Mouse (Mus musculus): ENCODE measurements around the gene Mfsd6l. TPM values are rescaled to one million over a fixed set of nuclear protein-coding genes. Genes with fewer than 3 reads are reported as not detected.

Gene Mfsd6l
- polyA plus RNA-seq, 1 experiment, result not detected

GRCm38 (mm10) chr11:68545172-68545571, 10.8 kb upstream of the Mfsd6l start:
- Histone ChIP-seq H3K27me3 (ENCODE audit: control insufficient read depth) (no peaks in the 10 kb centered on the region), H3K4me3 (replicated peaks) (no peak overlapping the region), H3K36me3 (ENCODE audit: control insufficient read depth) (no peaks in the 10 kb centered on the region), H3K4me1 (ENCODE audit: control insufficient read depth) (no peaks in the 10 kb centered on the region), H3K9me3 (ENCODE audit: control insufficient read depth, low read length) (no peaks in the 10 kb centered on the region)
- TF ChIP-seq TAL1 (IDR thresholded peaks at IDR 0.05; ENCODE audit: low read length) (no peak), GATA1 (IDR thresholded peaks at IDR 0.05; ENCODE audit: low read length) (no peak)

DNA sequence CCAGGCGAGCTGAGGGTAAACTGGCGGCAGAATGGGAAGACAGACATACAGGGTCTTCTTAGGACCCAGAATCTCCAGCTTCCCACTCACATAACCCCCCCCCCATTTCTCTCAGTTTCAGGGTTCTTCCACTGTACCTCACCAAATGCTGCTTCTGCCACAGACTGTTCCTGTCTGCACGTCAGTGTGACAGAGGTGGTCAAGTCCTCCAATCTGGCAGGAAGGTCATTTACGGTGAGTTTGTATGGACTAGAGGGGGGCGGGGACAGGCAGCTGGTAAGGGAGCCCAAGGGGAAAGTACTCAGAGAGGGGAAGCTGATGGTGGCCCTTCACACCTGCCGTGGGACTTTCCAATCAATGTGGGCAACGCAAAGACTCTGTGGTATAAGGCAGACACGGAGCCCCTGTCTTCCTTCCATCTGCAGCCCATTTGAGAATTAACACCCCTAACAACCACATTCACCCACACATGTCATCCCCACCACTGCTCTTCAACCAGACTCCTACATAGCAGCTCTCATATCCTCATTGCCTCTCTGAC, 10.2 kb upstream of the Mfsd6l start:
- TF ChIP-seq GATA1 (IDR thresholded peaks at IDR 0.05; ENCODE audit: low read length) (no peak), TAL1 (IDR thresholded peaks at IDR 0.05; ENCODE audit: low read length) (no peak)
- Histone ChIP-seq H3K4me1 (ENCODE audit: control insufficient read depth) (no peaks in the 10 kb centered on the region), H3K27me3 (ENCODE audit: control insufficient read depth) (no peaks in the 10 kb centered on the region), H3K4me3 (replicated peaks) (no peak overlapping the region), H3K36me3 (ENCODE audit: control insufficient read depth) (no peaks in the 10 kb centered on the region), H3K9me3 (ENCODE audit: control insufficient read depth, low read length) (no peaks in the 10 kb centered on the region)

GRCm38 (mm10) chr11:68547484-68547883, 8.5 kb upstream of the Mfsd6l start:
- Histone ChIP-seq H3K4me1 (ENCODE audit: control insufficient read depth) (no peaks in the 10 kb centered on the region), H3K9me3 (ENCODE audit: control insufficient read depth, low read length) (no peaks in the 10 kb centered on the region), H3K27me3 (ENCODE audit: control insufficient read depth) (no peaks in the 10 kb centered on the region), H3K4me3 (replicated peaks) (no peak overlapping the region), H3K36me3 (ENCODE audit: control insufficient read depth) (no peaks in the 10 kb centered on the region)
- TF ChIP-seq GATA1 (IDR thresholded peaks at IDR 0.05; ENCODE audit: low read length) (no peak), TAL1 (IDR thresholded peaks at IDR 0.05; ENCODE audit: low read length) (no peak)

- Histone ChIP-seq H3K4me3 (replicated peaks) (no peak overlapping the region), H3K27me3 (ENCODE audit: control insufficient read depth) (no peaks in the 10 kb centered on the region), H3K4me1 (ENCODE audit: control insufficient read depth) (no peaks in the 10 kb centered on the region), H3K9me3 (ENCODE audit: control insufficient read depth, low read length) (no peaks in the 10 kb centered on the region), H3K36me3 (ENCODE audit: control insufficient read depth) (no peaks in the 10 kb centered on the region)
- TF ChIP-seq GATA1 (IDR thresholded peaks at IDR 0.05; ENCODE audit: low read length) (no peak), TAL1 (IDR thresholded peaks at IDR 0.05; ENCODE audit: low read length) (no peak)
These were observed 6.4 kb upstream of the Mfsd6l start for GRCm38 (mm10) chr11:68549597-68549996.

- H3K4me1 ChIP-seq (ENCODE audit: control insufficient read depth), result no peaks in the 10 kb centered on the region
- no peaks in the 10 kb centered on the region for H3K9me3 ChIP-seq (ENCODE audit: control insufficient read depth, low read length)
- H3K4me3 ChIP-seq (replicated peaks), result no peak overlapping the region
- no peaks in the 10 kb centered on the region for H3K27me3 ChIP-seq (ENCODE audit: control insufficient read depth)
- H3K36me3 ChIP-seq (ENCODE audit: control insufficient read depth), result no peaks in the 10 kb centered on the region
- TF ChIP-seq GATA1 (IDR thresholded peaks at IDR 0.05; ENCODE audit: low read length), result no peak
- no peak for TF ChIP-seq TAL1 (IDR thresholded peaks at IDR 0.05; ENCODE audit: low read length)
These were observed 5.6 kb upstream of the Mfsd6l start for GRCm38 (mm10) chr11:68550358-68550757.

DNA sequence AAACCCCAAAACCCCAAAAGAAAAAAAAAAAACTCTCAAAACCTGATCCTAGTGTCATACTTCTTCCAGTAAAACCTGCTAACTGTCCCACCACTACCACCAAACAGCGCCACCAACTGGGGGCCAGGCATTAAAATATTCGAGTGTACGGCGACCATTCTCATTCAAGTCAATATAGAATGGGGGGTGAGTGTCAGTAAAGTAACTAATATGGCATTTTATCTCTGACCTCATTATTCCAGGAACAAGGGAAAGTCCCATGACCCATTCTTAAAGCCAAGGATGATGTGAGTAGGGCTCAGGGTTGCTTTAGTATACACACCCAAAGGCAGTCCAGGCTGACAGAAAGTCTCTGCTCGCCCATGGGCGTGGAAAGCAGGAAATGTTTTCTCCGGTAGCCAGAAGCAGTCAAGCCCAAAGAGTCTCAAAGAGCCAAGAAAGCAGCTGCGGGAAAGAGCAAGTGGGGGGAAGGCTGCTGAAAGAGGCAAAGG, 2.0 kb upstream of the Mfsd6l start:
- no peaks in the 10 kb centered on the region for H3K36me3 ChIP-seq (ENCODE audit: control insufficient read depth)
- no peaks in the 10 kb centered on the region for H3K4me1 ChIP-seq (ENCODE audit: control insufficient read depth)
- H3K27me3 ChIP-seq (ENCODE audit: control insufficient read depth), result no peaks in the 10 kb centered on the region; the same call in 1 of the 2 replicates
- H3K4me3 ChIP-seq (replicated peaks), result no peak overlapping the region
- TF ChIP-seq GATA1 (IDR thresholded peaks at IDR 0.05; ENCODE audit: low read length), result no peak
- TF ChIP-seq TAL1 (IDR thresholded peaks at IDR 0.05; ENCODE audit: low read length), result no peak
- no peaks in the 10 kb centered on the region for H3K9me3 ChIP-seq (ENCODE audit: control insufficient read depth, low read length)

DNA sequence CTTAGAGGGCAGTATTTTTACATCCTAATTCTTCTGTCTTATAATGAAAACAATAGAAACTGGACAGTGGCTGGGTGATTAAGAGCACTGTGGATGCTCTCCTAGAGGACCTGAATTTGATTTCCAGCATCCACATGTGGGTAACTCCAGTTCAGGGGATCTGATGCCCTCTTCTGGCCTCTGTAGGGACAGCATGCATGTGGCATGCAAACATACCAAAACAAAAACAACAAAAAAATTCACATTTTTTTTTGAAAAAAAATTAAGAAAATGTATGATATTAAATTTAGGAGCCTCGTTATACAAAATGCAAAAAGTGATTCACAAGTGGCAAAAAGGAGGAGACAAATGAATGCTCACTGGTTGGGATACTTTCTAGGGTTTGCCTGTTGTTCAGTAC, 3.6 kb downstream of the Mfsd6l start:
- TF ChIP-seq GATA1 (IDR thresholded peaks at IDR 0.05; ENCODE audit: low read length), result no peak
- TF ChIP-seq TAL1 (IDR thresholded peaks at IDR 0.05; ENCODE audit: low read length), result no peak
- Histone ChIP-seq H3K36me3 (ENCODE audit: control insufficient read depth) (no peaks in the 10 kb centered on the region), H3K4me1 (ENCODE audit: control insufficient read depth) (no peaks in the 10 kb centered on the region), H3K9me3 (ENCODE audit: control insufficient read depth, low read length) (no peaks in the 10 kb centered on the region), H3K27me3 (ENCODE audit: control insufficient read depth) (no peaks in the 10 kb centered on the region; the same call in 1 of the 2 replicates), H3K4me3 (replicated peaks) (no peak overlapping the region)

DNA sequence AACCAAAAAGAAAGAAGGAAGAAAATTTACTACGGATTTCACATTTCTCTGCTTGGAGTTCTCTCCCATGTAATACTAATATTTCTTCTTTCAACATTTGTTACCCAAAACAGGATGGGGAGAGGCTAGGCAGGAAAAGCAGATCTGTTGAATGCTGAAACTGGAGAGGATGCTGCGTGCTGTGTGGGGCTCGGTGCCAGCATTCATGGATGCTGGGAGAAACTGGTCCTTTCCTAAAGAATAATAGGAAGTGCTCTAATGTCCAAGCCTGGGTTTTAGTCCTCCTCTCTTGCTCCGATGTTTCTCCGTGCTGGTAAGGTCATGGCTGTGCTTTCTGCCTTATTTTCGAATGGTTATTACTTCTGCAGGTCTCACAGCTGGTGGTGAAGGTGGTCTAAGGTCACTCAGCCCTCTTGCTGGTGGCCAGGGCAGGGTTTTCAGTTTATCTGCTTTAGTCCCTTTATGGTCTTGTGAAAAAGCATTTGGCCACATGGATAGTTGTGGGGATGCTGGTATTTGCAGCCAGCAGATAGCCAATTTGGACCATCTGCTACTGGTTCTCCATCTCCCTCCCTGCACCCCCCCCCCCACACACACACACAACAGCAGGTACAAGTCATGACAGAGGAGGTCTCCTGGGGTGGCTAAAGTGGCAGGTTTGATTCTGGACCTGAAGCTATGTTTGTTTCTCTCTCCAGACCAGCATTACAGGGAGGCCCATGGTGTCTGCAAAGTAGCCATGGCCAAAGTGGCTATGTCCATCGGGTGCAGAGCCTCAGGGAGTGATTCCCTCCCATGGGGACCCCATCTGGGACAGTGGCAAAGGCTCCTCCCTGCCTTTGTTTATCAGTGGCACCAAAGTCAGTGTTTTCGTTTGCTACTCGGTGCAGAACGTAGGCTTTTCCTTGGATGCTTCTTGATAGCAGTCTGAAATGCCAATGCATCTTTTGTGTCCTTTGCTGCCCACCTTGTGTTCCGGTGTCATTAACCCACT, 6.3 kb downstream of the Mfsd6l start:
- Histone ChIP-seq H3K27me3 (ENCODE audit: control insufficient read depth) (no peaks in the 10 kb centered on the region), H3K9me3 (ENCODE audit: control insufficient read depth, low read length) (no peaks in the 10 kb centered on the region), H3K36me3 (ENCODE audit: control insufficient read depth) (no peaks in the 10 kb centered on the region), H3K4me1 (ENCODE audit: control insufficient read depth) (no peaks in the 10 kb centered on the region), H3K4me3 (replicated peaks) (no peak overlapping the region)
- no peak for TF ChIP-seq GATA1 (IDR thresholded peaks at IDR 0.05; ENCODE audit: low read length)
- TF ChIP-seq TAL1 (IDR thresholded peaks at IDR 0.05; ENCODE audit: low read length), result no peak

DNA sequence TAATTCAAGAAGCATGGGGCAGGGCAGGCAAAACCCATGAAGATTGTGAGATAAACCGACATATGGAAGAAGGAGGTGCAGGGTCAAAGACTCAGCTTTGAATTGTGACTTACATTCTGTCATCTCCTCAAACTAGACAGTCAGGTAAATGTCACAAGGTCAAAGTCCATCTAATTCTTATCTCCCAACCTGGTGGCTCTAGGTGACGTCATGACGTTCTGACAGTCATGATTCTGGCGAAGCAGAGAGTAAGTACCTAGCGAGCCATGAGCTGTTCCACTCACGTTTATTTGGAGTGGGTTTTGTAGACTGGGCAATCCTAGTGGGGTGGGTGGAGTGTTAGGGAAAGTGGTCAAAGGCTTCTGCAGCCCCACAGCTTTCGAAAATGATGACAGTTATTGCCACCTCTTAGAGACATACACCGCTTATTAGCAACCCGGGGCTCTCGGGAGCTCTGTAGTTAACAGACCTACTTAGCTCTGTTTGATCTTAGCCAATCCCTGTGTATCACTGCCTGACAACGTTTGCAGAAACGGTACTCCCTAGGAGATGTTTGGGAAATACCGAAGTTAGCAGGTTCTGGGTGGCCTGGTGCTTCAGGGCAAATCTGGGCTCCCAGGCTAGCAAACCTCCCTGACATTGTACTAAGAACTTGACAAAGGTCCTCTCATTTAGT, 8.5 kb downstream of the Mfsd6l start:
- no peaks in the 10 kb centered on the region for H3K4me1 ChIP-seq (ENCODE audit: control insufficient read depth)
- H3K27me3 ChIP-seq (ENCODE audit: control insufficient read depth), result no peaks in the 10 kb centered on the region
- no peak overlapping the region for H3K4me3 ChIP-seq (replicated peaks)
- no peaks in the 10 kb centered on the region for H3K36me3 ChIP-seq (ENCODE audit: control insufficient read depth)
- TF ChIP-seq GATA1 (IDR thresholded peaks at IDR 0.05; ENCODE audit: low read length) (no peak), TAL1 (IDR thresholded peaks at IDR 0.05; ENCODE audit: low read length) (no peak)
- H3K9me3 ChIP-seq (ENCODE audit: control insufficient read depth, low read length), result no peaks in the 10 kb centered on the region

Data from erythroblast, embryonic 14.5 days (primary cell).